Mouse (Mus musculus) midbrain, postnatal 0 days (tissue): ENCODE data around the gene Foxl1. TPM values are rescaled to one million over a fixed set of nuclear protein-coding genes. Genes with fewer than 3 reads are reported as not detected.

ENCODE experiments used
- ATAC-seq: fragments of 200-750 bp; cut with Nextera tagmentation; 2 replicates; pipeline ENCODE4 v1.8.0; 2017; ENCODE audit warnings: moderate number of reproducible peaks, mild to moderate bottlenecking, moderate TSS enrichment, moderate library complexity; ENCODE audit not compliant: low FRiP score
- DNase-seq: peaks from one replicate; pipeline ENCODE4 v3.0.0-alpha.2; 2015; ENCODE audit warnings: low spot score
- H3K27ac ChIP-seq: fragments of 300-500 bp; sonication (generic); 2 replicates; pipeline ENCODE4 v1.5.1; 2014; ENCODE audit warnings: low read depth, mild to moderate bottlenecking, low read length, mixed read lengths
- H3K27me3 ChIP-seq: fragments of 300-500 bp; sonication (generic); 2 replicates; pipeline ENCODE4 v1.6.1; 2014; ENCODE audit warnings: low read length, control low read depth, mixed read lengths; ENCODE audit not compliant: insufficient read depth
- H3K36me3 ChIP-seq: fragments of 300-500 bp; sonication (generic); 2 replicates; pipeline ENCODE4 v1.6.1; 2014; ENCODE audit warnings: low read length, control low read depth, mixed read lengths; ENCODE audit not compliant: insufficient read depth
- H3K4me1 ChIP-seq: fragments of 300-500 bp; sonication (generic); 2 replicates; pipeline ENCODE4 v1.6.1; 2014; ENCODE audit warnings: mild to moderate bottlenecking, control low read depth, antibody characterized with exemption, low read length, mixed read lengths; ENCODE audit not compliant: insufficient read depth
- H3K4me2 ChIP-seq: fragments of 300-500 bp; sonication (generic); 2 replicates; pipeline ENCODE4 v1.6.1; 2014; ENCODE audit warnings: low read depth, mild to moderate bottlenecking, low read length, mixed read lengths; ENCODE audit not compliant: poor library complexity, severe bottlenecking
- H3K4me3 ChIP-seq: fragments of 300-500 bp; sonication (generic); 2 replicates; pipeline ENCODE4 v1.5.1; 2014; ENCODE audit warnings: low read depth, mild to moderate bottlenecking, low read length, moderate library complexity
- H3K9ac ChIP-seq: fragments of 300-500 bp; sonication (generic); replicated peaks from 2 replicates; pipeline ENCODE4 v1.6.1; 2014; ENCODE audit warnings: mild to moderate bottlenecking, low read length, moderate library complexity, mixed read lengths; ENCODE audit not compliant: poor library complexity, severe bottlenecking
- H3K9me3 ChIP-seq: fragments of 300-500 bp; sonication (generic); 2 replicates; pipeline ENCODE4 v1.6.1; 2016; ENCODE audit warnings: low read length, control low read depth
- CTCF ChIP-seq: IDR thresholded peaks from 2 replicates; pipeline ENCODE4 v1.5.1; 2016; ENCODE audit warnings: antibody characterized with exemption, mild to moderate bottlenecking
- WGBS: fragments of 180-500 bp; shearing (Covaris S2); extraction: QIAGEN DNeasy Blood & Tissue Kit; methylation state at CpG from one replicate; pipeline ENCODE4 v1.1.7; 2014; 5-methylcytosine and 5-hydroxymethylcytosine counted together
- polyA plus RNA-seq: library from polyadenylated mRNA; unstranded; fragments of >200 nt; fragmentation: Nextera tagmentation; extraction: Ambion mirVana; gene quantifications from 2 replicates; pipeline ENCODE4 v1.2.1, GENCODE M21; 2015
- total RNA-seq: library from RNA; depleted of rRNA; stranded (reverse); fragments of >200 nt; gene quantifications from 2 replicates; pipeline ENCODE4 v1.2.3, GENCODE M21; 2014

Gene Foxl1
- total and polyA plus RNA-seq, 2 experiments from 2014 or later: 0.20 to 0.22 TPM

DNA sequence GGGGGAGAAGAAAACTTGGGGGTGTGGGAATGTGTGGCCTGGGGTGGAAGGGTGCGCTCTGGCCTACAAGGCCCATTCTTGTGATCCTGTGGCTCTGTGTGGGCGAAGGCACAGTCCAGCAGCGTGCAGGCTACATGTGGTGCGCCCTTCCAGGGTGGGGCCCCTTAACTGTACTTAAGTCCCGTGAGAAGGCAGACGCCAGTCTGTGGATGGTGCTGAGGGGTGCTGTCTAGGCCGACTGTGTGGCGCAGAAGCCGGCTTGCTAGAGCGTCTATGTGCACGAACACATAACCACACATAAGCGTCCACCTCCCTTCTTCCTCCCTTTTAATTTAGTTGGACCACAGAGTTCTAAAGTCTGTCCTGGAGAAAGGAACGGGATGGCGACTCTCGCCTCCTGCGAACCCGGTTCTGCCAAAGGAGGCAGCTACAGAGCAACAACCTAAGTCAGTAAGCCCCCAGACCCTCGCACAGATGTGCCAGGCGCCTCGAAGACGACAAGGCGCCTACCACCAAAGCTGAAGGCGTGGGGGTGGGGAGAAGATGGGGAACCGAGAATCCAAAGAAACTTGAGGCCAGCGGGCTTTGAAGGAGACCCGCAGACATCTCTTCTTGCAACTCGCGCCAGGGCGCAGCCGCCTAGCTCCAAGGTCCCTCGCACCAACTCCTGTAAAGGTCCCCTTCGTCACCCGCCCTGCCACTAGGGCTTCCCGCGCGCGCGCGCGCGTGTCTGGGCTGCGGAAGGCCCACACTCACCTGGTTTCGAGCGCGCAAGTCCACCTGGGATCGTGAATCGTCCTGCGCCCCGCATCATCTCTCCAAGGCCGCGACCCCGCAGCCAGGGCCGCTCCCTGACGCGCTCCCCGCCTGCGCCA lies 45.3 kb upstream of the Foxl1 start:
- TF ChIP-seq CTCF: no peak
- WGBS: 1% methylated on average over 51 of the region's 57 CpGs
- no peaks in the 10 kb centered on the region for H3K9me3 ChIP-seq
- no peaks in the 10 kb centered on the region for H3K4me1 ChIP-seq
- no peak overlapping the region for H3K9ac ChIP-seq
- H3K27ac ChIP-seq: no peak overlapping the region
- no peaks in the 10 kb centered on the region for H3K36me3 ChIP-seq
- H3K4me2 ChIP-seq: peak overlapping the region; percentile 57
- DNase-seq (no peak), ATAC-seq (no peak)
- peak overlapping the region; percentile 32 for H3K4me3 ChIP-seq
- peaks cover 87% of the 10 kb centered on the region for H3K27me3 ChIP-seq

DNA sequence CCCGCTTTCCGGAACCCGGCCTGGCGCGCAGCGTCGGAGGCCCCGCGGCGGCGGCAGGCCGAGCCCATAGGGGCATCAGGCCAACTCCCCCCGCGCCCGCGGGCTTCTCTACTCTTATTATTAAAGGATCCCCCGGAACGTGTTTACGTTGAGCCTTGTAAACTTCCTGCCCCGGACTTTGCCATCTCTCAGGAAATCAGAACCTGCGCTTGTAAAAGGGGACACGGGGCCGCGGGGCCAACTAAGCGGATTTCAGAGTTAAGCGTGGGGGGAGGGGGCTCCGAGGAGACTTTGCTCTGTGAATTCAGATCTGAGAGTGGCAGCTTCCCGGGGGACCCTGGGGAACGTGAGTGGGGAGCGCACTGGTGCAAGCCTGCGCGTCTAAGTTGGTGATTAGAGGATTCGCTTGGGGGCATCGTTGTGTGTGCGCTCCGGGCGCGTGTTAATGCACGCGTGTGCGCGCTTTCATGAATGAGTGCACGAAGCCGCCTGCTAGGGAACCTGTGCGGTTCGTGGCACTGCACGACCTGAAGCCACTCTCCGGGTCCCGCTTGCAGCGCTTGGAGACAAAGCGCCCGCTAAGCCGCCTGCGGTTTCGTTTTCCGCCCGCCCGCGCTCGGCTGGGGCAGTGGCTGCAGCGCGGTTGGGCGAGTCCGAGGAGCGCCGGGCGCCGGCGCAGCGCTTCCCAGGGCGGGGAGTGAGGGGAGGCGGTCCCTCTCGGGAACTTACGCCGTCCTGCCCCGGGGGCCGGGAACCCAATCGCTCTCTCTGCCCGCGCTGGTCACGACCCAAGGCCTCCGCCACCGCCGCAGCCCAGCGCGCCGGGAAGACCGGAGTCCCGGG lies 44.4 kb upstream of the Foxl1 start:
- H3K27me3 ChIP-seq: peaks cover 83% of the 10 kb centered on the region
- TF ChIP-seq CTCF: no peak
- no peak overlapping the region for H3K27ac ChIP-seq
- H3K4me3 ChIP-seq: peak overlapping the region; percentile 32
- no peak for ATAC-seq
- no peaks in the 10 kb centered on the region for H3K4me1 ChIP-seq
- no peak overlapping the region for H3K9ac ChIP-seq
- no peak for DNase-seq
- H3K4me2 ChIP-seq: peak overlapping the region; percentile 57
- H3K9me3 ChIP-seq: no peaks in the 10 kb centered on the region
- under 1% methylated on average over 75 of the region's 89 CpGs for WGBS
- H3K36me3 ChIP-seq: no peaks in the 10 kb centered on the region

DNA sequence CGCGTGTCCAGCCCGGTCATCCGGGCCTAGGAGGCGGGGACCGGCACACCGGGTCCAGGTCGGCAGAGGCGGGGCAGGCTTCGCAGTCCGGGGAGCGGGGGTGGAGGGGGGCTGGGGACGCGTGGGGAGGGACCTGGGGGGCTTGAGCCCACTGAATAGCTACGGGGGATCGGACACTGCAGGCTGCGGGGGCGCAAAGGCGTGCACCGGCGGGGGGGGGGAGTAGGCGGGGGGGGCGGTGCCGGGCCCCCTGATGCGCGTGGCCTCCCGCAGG lies 43.9 kb upstream of the Foxl1 start:
- H3K4me3 ChIP-seq: peak overlapping the region; percentile 32
- WGBS: 1% methylated on average over 19 of the region's 27 CpGs
- H3K4me2 ChIP-seq: peak overlapping the region; percentile 57
- no peaks in the 10 kb centered on the region for H3K36me3 ChIP-seq
- DNase-seq: no peak
- H3K9me3 ChIP-seq: no peaks in the 10 kb centered on the region
- H3K9ac ChIP-seq: no peak overlapping the region
- no peak for TF ChIP-seq CTCF
- H3K4me1 ChIP-seq: no peaks in the 10 kb centered on the region
- no peak overlapping the region for H3K27ac ChIP-seq
- ATAC-seq: no peak
- H3K27me3 ChIP-seq: peaks cover 84% of the 10 kb centered on the region

DNA sequence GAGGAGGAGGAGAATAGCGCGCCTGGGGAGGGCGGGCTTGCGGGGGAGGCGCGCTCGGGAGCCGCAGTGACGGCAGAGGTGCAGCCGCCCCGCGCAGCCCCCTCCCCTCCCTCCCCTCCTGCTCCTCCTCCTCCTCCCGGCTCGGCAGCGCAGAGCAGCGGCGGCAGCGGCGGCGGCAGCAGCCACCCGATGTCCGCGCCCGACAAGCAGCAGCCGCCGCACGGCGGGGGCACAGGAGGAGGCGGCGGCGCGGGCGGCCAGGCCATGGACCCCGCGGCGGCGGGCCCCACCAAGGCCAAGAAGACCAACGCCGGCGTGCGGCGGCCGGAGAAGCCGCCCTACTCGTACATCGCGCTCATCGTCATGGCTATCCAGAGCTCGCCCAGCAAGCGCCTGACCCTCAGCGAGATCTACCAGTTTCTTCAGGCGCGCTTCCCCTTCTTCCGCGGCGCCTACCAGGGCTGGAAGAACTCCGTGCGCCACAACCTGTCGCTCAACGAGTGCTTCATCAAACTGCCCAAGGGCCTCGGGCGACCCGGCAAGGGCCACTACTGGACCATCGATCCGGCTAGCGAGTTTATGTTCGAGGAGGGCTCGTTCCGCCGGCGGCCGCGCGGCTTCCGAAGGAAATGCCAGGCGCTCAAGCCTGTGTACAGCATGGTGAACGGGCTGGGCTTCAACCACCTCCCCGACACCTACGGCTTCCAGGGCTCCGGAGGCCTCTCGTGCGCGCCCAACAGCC lies 43.4 kb upstream of the Foxl1 start, which contains the start of gene Foxf1:
Foxf1 (plus strand) TSS at position 177 of the 742 bp plus-strand sequence.
- under 1% methylated on average over 52 of the region's 83 CpGs for WGBS
- Histone ChIP-seq H3K9ac (no peak within 1 kb of the TSS), H3K36me3 (no peaks in the 10 kb centered on the region), H3K4me2 (peak within 1 kb of the TSS; percentile 57), H3K27ac (no peak within 1 kb of the TSS), H3K9me3 (no peaks in the 10 kb centered on the region), H3K4me1 (no peaks in the 10 kb centered on the region), H3K4me3 (peak within 1 kb of the TSS; percentile 32), H3K27me3 (peaks cover 86% of the 10 kb centered on the region)
- DNase-seq (no peak), ATAC-seq (no peak; the same call in 1 of the 2 replicates)
- no peak for TF ChIP-seq CTCF

DNA sequence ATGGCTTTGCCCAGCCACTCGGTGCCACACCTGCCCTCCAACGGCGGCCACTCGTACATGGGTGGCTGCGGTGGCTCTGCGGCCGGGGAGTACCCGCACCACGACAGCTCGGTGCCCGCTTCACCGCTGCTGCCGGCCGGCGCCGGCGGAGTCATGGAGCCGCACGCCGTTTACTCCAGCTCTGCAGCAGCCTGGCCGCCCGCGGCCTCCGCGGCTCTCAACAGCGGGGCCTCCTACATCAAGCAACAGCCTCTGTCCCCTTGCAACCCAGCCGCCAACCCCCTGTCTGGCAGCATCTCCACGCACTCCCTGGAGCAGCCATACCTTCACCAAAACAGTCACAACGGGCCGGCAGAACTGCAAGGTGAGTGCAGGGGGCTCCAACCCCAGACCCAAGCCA lies 42.7 kb upstream of the Foxl1 start:
- Histone ChIP-seq H3K27ac (no peak overlapping the region), H3K36me3 (no peaks in the 10 kb centered on the region), H3K9ac (no peak overlapping the region), H3K27me3 (peaks cover 86% of the 10 kb centered on the region), H3K4me3 (peak overlapping the region; percentile 32; the same call in 1 of the 2 replicates), H3K4me2 (no peak overlapping the region), H3K4me1 (no peaks in the 10 kb centered on the region), H3K9me3 (no peaks in the 10 kb centered on the region)
- ATAC-seq: no peak
- DNase-seq: no peak
- TF ChIP-seq CTCF: no peak
- WGBS: 1% methylated on average over 30 of the region's 30 CpGs
